Mouse (Mus musculus) cerebellum, adult 2 months (tissue): ENCODE measurements around the gene Cbx4.

Source experiments
- CTCF ChIP-seq: fragments of 200-500 bp; IDR thresholded peaks from 2 replicates; pipeline ENCODE4 v1.5.1; 2011; ENCODE audit warnings: low read depth, mild to moderate bottlenecking, control low read depth, low read length, moderate library complexity, borderline replicate concordance; ENCODE audit not compliant: insufficient read depth
- POLR2A ChIP-seq: fragments of 200-500 bp; IDR thresholded peaks from 2 replicates; pipeline ENCODE4 v1.6.1; 2011; ENCODE audit warnings: low read length, control low read depth, borderline replicate concordance; ENCODE audit not compliant: insufficient read depth

DNA sequence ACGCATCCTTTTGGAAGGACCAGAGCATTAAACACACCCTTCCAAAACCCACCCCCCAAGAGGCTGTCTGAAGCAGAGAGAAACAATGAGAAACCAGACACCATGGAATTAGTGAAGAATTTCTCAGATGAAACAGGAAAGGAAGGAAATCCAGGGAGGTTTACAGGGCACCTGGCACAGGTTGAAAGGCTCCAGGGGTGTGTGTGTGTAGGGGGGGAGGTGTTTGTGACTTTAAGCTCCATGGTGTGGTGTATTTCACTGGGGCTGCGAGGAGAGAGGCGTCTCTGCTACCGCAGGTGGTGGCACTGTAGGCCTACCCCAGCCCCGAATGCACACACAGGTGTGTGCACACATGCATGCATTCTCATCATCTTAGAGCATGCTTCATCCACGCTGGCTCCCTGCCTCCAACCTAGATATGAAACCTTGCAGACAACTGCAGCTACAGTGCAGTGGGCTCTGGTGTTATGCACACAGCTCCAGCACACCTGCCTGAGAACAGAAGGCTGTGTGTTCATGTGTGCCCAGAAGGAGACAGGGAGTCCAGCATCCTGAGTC lies 12.1 kb downstream of the Cbx4 start:
- TF ChIP-seq CTCF (no peak), POLR2A (no peak)
